Mouse (Mus musculus): ENCODE results near the gene Phactr1. TPM values are rescaled to one million over a fixed set of nuclear protein-coding genes. Genes with fewer than 3 reads are reported as not detected.

Phactr1 gene
- total and polyA plus RNA-seq, 3 experiments = 0.11 TPM; not detected in 2

DNA sequence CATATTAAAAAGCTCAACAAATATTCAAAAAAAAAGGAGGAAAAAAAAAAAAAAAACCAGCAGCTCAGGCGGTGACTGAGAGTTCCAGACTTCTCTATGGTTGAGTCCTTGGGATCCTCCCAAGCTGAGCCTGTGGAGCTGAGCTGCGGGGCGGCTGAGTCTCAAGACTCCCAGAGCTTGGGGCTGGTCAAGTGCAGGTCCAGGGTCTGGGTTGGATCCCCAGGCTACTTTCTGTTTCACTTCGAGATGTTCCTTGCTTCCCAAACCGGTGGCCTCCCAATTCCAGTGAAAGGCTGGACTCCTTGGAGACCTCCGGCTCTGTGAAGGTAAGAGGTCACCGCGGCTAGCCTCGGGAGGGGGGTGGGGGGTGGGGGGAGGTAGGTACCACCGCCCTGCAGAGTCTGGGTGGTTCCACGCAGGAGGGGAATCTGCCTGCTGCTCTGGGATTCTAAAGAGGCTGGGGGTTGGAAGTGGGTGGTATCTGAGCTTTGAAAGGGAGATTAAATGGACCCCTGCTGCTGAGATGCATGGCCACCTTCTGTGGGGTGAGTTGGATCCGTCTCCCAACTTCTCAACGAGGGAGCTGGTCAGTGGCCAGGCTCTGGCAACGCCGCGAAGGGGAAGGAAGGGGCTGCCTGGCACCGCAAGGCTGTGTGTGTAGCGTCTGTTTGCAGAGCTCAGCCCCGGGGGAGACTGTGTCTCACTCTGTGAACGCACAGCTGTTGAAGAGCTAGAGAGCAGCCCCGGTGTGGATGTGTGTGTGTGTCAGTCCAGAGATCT, 185.9 kb downstream of the Phactr1 start:
- ATAC-seq (ENCODE audit: extremely low read depth, insufficient number of reproducible peaks, low FRiP score, poor library complexity, severe bottlenecking) (no peak), DNase-seq (ENCODE audit: low spot score) (no peak)
- Histone ChIP-seq H3K4me3 (ENCODE audit: low read depth, low read length) (no peak overlapping the region), H3K4me1 (ENCODE audit: insufficient read depth, low read depth, low read length) (no peaks in the 10 kb centered on the region), H3K27me3 (ENCODE audit: insufficient read depth, low read length) (no peaks in the 10 kb centered on the region), H3K36me3 (replicated peaks) (no peaks in the 10 kb centered on the region), H3K9me3 (replicated peaks) (peaks cover 6% of the 10 kb centered on the region)
- TF ChIP-seq GATA1 (IDR thresholded peaks at IDR 0.05; ENCODE audit: borderline replicate concordance, low read length) (no peak), CTCF (IDR thresholded peaks at IDR 0.05; ENCODE audit: low read depth, low read length) (no peak)

DNA sequence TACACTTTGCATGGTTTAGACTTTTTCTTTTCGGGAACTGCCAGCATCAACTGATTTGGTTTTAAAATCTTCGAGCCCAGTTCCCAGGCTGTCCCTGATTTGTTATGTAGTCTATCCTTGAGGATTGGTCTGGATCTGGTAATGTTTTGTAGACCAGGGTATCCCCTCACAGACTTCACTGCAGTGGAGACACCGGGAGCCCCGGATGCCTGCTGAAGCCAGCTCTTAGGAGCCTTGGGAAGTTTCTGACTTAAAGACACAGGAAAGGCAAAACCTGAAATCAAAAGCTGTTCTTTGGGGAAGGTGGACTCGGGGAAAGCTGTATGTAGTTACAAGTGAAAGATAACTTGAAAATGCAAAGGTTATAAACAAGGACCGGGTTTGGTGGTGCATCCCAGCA, 186.6 kb downstream of the Phactr1 start:
- ATAC-seq (ENCODE audit: extremely low read depth, insufficient number of reproducible peaks, low FRiP score, poor library complexity, severe bottlenecking) = no peak

DNA sequence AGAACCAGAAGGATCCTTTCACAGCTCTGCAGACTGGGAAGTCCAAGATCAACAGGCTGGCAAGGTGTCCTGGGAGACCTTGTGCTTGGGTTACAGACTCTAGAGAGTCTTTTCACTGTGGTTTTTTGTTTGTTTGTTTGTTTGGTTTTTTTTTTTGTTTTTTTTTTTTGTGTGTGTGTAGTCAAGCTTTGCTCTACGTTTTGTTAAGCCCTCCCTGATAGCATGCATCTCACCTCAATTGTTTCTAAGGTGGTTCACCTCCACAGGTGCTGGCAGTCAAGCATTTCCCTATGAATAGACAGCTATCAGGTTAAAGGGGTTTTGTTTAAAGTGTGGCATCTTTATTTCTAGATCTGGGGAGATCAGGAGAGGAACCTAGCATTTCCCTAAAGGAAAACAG, 191.7 kb downstream of the Phactr1 start:
- H3K4me1 ChIP-seq (ENCODE audit: insufficient read depth, low read depth, low read length) = no peaks in the 10 kb centered on the region
- peaks cover 6% of the 10 kb centered on the region for H3K9me3 ChIP-seq (replicated peaks)
- no peaks in the 10 kb centered on the region for H3K36me3 ChIP-seq (replicated peaks)
- DNase-seq (ENCODE audit: low spot score) = no peak
- no peaks in the 10 kb centered on the region for H3K27me3 ChIP-seq (ENCODE audit: insufficient read depth, low read length)
- no peak for ATAC-seq (ENCODE audit: extremely low read depth, insufficient number of reproducible peaks, low FRiP score, poor library complexity, severe bottlenecking)
- TF ChIP-seq POLR2AphosphoS5 (IDR thresholded peaks at IDR 0.05; ENCODE audit: insufficient replicate concordance, low read depth, low read length) = no peak
- no peak for TF ChIP-seq GATA2 (IDR thresholded peaks at IDR 0.05; ENCODE audit: borderline replicate concordance, low read depth, low read length)
- no peak for TF ChIP-seq CTCF (IDR thresholded peaks at IDR 0.05; ENCODE audit: low read depth, low read length)
- TF ChIP-seq TAL1 (conservative IDR thresholded peaks at IDR 0.05; ENCODE audit: low read depth, low read length) = no peak
- TF ChIP-seq GATA1 (IDR thresholded peaks at IDR 0.05; ENCODE audit: borderline replicate concordance, low read length) = no peak
- H3K4me3 ChIP-seq (ENCODE audit: low read depth, low read length) = no peak overlapping the region

More for the DNA sequence above, 186.6 kb downstream of the Phactr1 start:
- no peaks in the 10 kb centered on the region for H3K36me3 ChIP-seq (replicated peaks)
- H3K9me3 ChIP-seq (replicated peaks) = peaks cover 6% of the 10 kb centered on the region
- DNase-seq (ENCODE audit: low spot score) = no peak
- H3K27me3 ChIP-seq (ENCODE audit: insufficient read depth, low read length) = no peaks in the 10 kb centered on the region
- H3K4me1 ChIP-seq (ENCODE audit: insufficient read depth, low read depth, low read length) = no peaks in the 10 kb centered on the region
- no peak for TF ChIP-seq GATA2 (IDR thresholded peaks at IDR 0.05; ENCODE audit: borderline replicate concordance, low read depth, low read length)
- TF ChIP-seq CTCF (IDR thresholded peaks at IDR 0.05; ENCODE audit: low read depth, low read length) = no peak
- TF ChIP-seq POLR2AphosphoS5 (IDR thresholded peaks at IDR 0.05; ENCODE audit: insufficient replicate concordance, low read depth, low read length) = no peak
- no peak for TF ChIP-seq TAL1 (conservative IDR thresholded peaks at IDR 0.05; ENCODE audit: low read depth, low read length)
- no peak for TF ChIP-seq GATA1 (IDR thresholded peaks at IDR 0.05; ENCODE audit: borderline replicate concordance, low read length)
- H3K4me3 ChIP-seq (ENCODE audit: low read depth, low read length) = no peak overlapping the region

DNA sequence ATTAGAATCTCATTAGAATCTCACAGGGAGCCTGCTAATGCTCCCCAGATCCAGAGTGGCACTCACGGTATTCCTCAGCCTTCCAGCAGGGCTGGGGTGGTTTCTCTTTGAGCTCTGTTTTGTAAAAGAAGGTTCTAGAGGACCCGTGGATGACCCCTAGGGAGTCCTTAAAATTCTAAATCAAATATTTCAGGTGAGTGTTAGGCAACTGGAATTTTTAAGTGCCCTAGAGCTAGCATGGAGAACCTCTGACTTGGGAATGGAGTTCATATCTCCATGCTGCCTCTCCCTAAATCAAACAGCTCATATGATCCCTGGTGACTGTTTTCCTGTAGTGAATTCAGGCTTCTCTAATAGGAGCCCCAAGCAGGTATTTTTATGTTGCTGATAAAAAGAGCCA, 197.9 kb downstream of the Phactr1 start:
- Histone ChIP-seq H3K4me3 (ENCODE audit: low read depth, low read length) (no peak overlapping the region), H3K9me3 (replicated peaks) (peaks cover 4% of the 10 kb centered on the region), H3K4me1 (ENCODE audit: insufficient read depth, low read depth, low read length) (no peaks in the 10 kb centered on the region), H3K27me3 (ENCODE audit: insufficient read depth, low read length) (no peaks in the 10 kb centered on the region), H3K36me3 (replicated peaks) (no peaks in the 10 kb centered on the region)
- ATAC-seq (ENCODE audit: extremely low read depth, insufficient number of reproducible peaks, low FRiP score, poor library complexity, severe bottlenecking) (no peak), DNase-seq (ENCODE audit: low spot score) (no peak)
- TF ChIP-seq GATA1 (IDR thresholded peaks at IDR 0.05; ENCODE audit: borderline replicate concordance, low read length) (no peak), GATA2 (IDR thresholded peaks at IDR 0.05; ENCODE audit: borderline replicate concordance, low read depth, low read length) (no peak), CTCF (IDR thresholded peaks at IDR 0.05; ENCODE audit: low read depth, low read length) (no peak), TAL1 (conservative IDR thresholded peaks at IDR 0.05; ENCODE audit: low read depth, low read length) (no peak), POLR2AphosphoS5 (IDR thresholded peaks at IDR 0.05; ENCODE audit: insufficient replicate concordance, low read depth, low read length) (no peak)

DNA sequence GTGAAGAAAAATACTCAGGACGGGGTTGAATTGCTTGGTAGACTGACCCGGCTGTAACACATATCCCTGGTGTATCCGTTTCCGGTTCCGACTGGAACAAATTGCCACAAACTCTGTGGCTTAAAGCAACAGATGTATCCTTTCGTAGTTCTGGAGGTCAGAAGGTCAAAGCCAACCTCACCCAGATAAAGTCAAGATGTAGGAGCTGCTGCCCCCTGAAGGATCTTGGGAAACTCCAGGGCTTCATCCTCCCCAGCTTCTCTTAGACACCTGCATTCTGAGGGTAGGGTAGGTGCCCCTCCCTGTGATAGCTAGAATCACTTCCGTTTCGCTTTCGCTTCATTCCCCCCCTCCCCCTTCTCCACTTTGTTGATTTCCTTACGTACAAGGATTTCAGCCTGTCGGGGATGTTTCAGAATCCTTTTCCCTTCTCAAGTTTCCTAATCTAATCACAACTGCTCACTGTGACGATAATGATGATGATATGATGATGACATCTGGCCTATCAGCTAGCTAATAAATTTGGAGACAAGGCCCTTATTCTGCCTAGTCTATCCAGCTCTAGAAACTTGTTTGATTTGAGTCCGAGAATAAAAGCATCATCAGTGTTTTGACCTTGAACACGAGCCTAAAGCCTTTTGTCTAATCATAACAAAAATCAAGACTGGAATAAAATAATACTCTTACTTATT, 203.8 kb downstream of the Phactr1 start:
- no peak for ATAC-seq (ENCODE audit: extremely low read depth, insufficient number of reproducible peaks, low FRiP score, poor library complexity, severe bottlenecking)
- TF ChIP-seq CTCF (IDR thresholded peaks at IDR 0.05; ENCODE audit: low read depth, low read length) (no peak), TAL1 (conservative IDR thresholded peaks at IDR 0.05; ENCODE audit: low read depth, low read length) (no peak), POLR2AphosphoS5 (IDR thresholded peaks at IDR 0.05; ENCODE audit: insufficient replicate concordance, low read depth, low read length) (no peak), GATA1 (IDR thresholded peaks at IDR 0.05; ENCODE audit: borderline replicate concordance, low read length) (no peak), GATA2 (IDR thresholded peaks at IDR 0.05; ENCODE audit: borderline replicate concordance, low read depth, low read length) (no peak)
- H3K36me3 ChIP-seq (replicated peaks) = no peaks in the 10 kb centered on the region

DNA sequence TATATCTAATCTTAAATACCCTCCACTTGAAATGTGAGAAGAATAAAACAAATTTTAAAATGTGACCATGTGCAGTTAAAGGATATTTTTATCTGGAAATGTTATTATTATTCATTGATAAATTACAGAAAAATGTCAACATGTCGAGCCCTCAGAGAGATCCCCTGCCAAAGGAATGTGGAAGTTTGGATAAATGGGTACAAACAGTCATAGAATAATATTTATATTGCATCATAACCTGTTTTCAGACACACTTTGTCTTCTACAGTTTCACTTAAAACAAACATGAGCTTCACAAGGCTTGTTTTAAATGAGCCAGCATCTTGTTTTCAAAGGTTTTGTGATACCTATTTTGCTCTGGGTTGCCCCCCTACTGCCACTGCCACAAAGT, 204.3 kb downstream of the Phactr1 start:
- no peak for ATAC-seq (ENCODE audit: extremely low read depth, insufficient number of reproducible peaks, low FRiP score, poor library complexity, severe bottlenecking)
- TF ChIP-seq GATA1 (IDR thresholded peaks at IDR 0.05; ENCODE audit: borderline replicate concordance, low read length) = no peak
- no peak for TF ChIP-seq CTCF (IDR thresholded peaks at IDR 0.05; ENCODE audit: low read depth, low read length)
- TF ChIP-seq GATA2 (IDR thresholded peaks at IDR 0.05; ENCODE audit: borderline replicate concordance, low read depth, low read length) = no peak
- TF ChIP-seq POLR2AphosphoS5 (IDR thresholded peaks at IDR 0.05; ENCODE audit: insufficient replicate concordance, low read depth, low read length) = no peak
- no peak for TF ChIP-seq TAL1 (conservative IDR thresholded peaks at IDR 0.05; ENCODE audit: low read depth, low read length)
- no peaks in the 10 kb centered on the region for H3K9me3 ChIP-seq (replicated peaks)
- no peaks in the 10 kb centered on the region for H3K36me3 ChIP-seq (replicated peaks)
- H3K27me3 ChIP-seq (ENCODE audit: insufficient read depth, low read length) = no peaks in the 10 kb centered on the region
- no peak overlapping the region for H3K4me3 ChIP-seq (ENCODE audit: low read depth, low read length)
- no peaks in the 10 kb centered on the region for H3K4me1 ChIP-seq (ENCODE audit: insufficient read depth, low read depth, low read length)
- no peak for DNase-seq (ENCODE audit: low spot score)

More for the DNA sequence above, 203.8 kb downstream of the Phactr1 start:
- Histone ChIP-seq H3K4me1 (ENCODE audit: insufficient read depth, low read depth, low read length) (no peaks in the 10 kb centered on the region), H3K4me3 (ENCODE audit: low read depth, low read length) (no peak overlapping the region), H3K27me3 (ENCODE audit: insufficient read depth, low read length) (no peaks in the 10 kb centered on the region), H3K9me3 (replicated peaks) (no peaks in the 10 kb centered on the region)
- no peak for DNase-seq (ENCODE audit: low spot score)
